Mouse (Mus musculus) limb, embryonic 14.5 days (tissue): ENCODE data around the gene Serpina3c. TPM values are rescaled to one million over a fixed set of nuclear protein-coding genes. Genes with fewer than 3 reads are reported as not detected.

Experiments
- ATAC-seq: fragments of 200-750 bp; cut with Nextera tagmentation; 2 replicates; pipeline ENCODE4 v1.8.0; 2017; ENCODE audit warnings: low read depth, moderate number of reproducible peaks, moderate TSS enrichment; ENCODE audit not compliant: low FRiP score
- DNase-seq: peaks from one replicate; pipeline ENCODE4 v3.0.0-alpha.2; 2015; ENCODE audit warnings: low spot score
- H3K27ac ChIP-seq: fragments of 300-500 bp; sonication (generic); replicated peaks from 2 replicates; pipeline ENCODE4 v1.5.1; 2014; ENCODE audit warnings: low read depth, mild to moderate bottlenecking, low read length, moderate library complexity, mixed read lengths
- H3K27me3 ChIP-seq: fragments of 300-500 bp; sonication (generic); 2 replicates; pipeline ENCODE4 v1.6.1; 2014; ENCODE audit warnings: low read length, mixed read lengths; ENCODE audit not compliant: control insufficient read depth, insufficient read depth
- H3K36me3 ChIP-seq: fragments of 300-500 bp; sonication (generic); 2 replicates; pipeline ENCODE4 v1.6.1; 2014; ENCODE audit warnings: mild to moderate bottlenecking, low read length, moderate library complexity, mixed read lengths; ENCODE audit not compliant: control insufficient read depth, insufficient read depth
- H3K4me1 ChIP-seq: fragments of 300-500 bp; sonication (generic); 2 replicates; pipeline ENCODE4 v1.6.1; 2014; ENCODE audit warnings: antibody characterized with exemption, low read length, mixed read lengths; ENCODE audit not compliant: control insufficient read depth, insufficient read depth
- H3K4me2 ChIP-seq: fragments of 300-500 bp; sonication (generic); replicated peaks from 2 replicates; pipeline ENCODE4 v1.6.1; 2014; ENCODE audit warnings: low read depth, mild to moderate bottlenecking, low read length, moderate library complexity; ENCODE audit not compliant: severe bottlenecking
- H3K4me3 ChIP-seq: fragments of 300-500 bp; sonication (generic); replicated peaks from 2 replicates; pipeline ENCODE4 v1.5.1; 2014; ENCODE audit warnings: low read length
- H3K9ac ChIP-seq: fragments of 300-500 bp; sonication (generic); 2 replicates; pipeline ENCODE4 v1.6.1; 2014; ENCODE audit warnings: mild to moderate bottlenecking, low read depth, low read length, moderate library complexity; ENCODE audit not compliant: severe bottlenecking
- H3K9me3 ChIP-seq: fragments of 300-500 bp; sonication (generic); 2 replicates; pipeline ENCODE4 v1.6.1; 2016; ENCODE audit warnings: low read length; ENCODE audit not compliant: control insufficient read depth
- POLR2A ChIP-seq: fragments of 200-500 bp; IDR thresholded peaks from 2 replicates; pipeline ENCODE4 v1.8.0; 2012; ENCODE audit warnings: inconsistent platforms, mild to moderate bottlenecking, moderate library complexity, borderline replicate concordance; ENCODE audit not compliant: insufficient read depth, insufficient read length; ENCODE audit errors: extremely low read depth
- WGBS: fragments of 180-500 bp; shearing (Covaris S2); extraction: QIAGEN DNeasy Blood & Tissue Kit; methylation state at CpG from one replicate; pipeline ENCODE4 v1.1.7; 2014; 5-methylcytosine and 5-hydroxymethylcytosine counted together
- polyA plus RNA-seq, 2 experiments: library from polyadenylated mRNA; depleted of rRNA in 1 of 2; stranded (reverse) in 1 of 2; unstranded in 1 of 2; fragments of >200 nt; fragmentation: Nextera tagmentation in 1 of 2; extraction: Ambion mirVana in 1 of 2; gene quantifications; 2 replicates each; pipeline versions ENCODE4 v1.2.1 to v1.2.3; 2012 to 2014

Serpina3c gene
- polyA plus RNA-seq, 2 experiments, result 0.09 TPM; not detected in 1

- ATAC-seq, result no peak
- 77% methylated on average over 2 of the region's 2 CpGs for WGBS
Observed at GRCm38 (mm10) chr12:104151989-104152388, 1.7 kb downstream of the Serpina3c start.

DNA sequence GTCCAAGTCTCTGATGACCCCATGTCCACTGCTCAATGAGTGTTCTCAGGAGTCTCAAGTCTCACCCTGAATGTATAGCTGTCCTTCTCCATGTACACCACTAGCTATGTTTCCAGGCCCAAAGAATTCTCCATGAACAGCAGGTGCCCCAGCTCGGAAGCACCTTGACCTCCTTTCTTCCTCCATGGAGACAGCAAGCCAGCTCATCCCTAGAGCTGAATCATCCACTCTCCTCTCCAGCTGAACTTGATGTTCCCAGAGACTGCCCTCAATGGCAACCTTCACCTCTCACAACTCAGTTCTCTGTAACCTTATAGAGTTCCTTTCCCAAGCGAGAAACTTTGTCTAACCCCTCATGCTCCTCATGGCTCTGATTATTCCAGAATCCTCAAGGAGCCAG, 8.1 kb downstream of the Serpina3c start:
- H3K9me3 ChIP-seq, result no peaks in the 10 kb centered on the region
- ATAC-seq, result no peak
- no peaks in the 10 kb centered on the region for H3K4me1 ChIP-seq
- WGBS, result 93% methylated on average over 2 of the region's 2 CpGs
- H3K4me2 ChIP-seq, result no peak overlapping the region
- H3K27me3 ChIP-seq, result no peaks in the 10 kb centered on the region
- no peak for TF ChIP-seq POLR2A
- no peak overlapping the region for H3K4me3 ChIP-seq
- no peak overlapping the region for H3K27ac ChIP-seq
- DNase-seq, result no peak
- H3K36me3 ChIP-seq, result no peaks in the 10 kb centered on the region
- no peak overlapping the region for H3K9ac ChIP-seq

More at GRCm38 (mm10) chr12:104151989-104152388, 1.7 kb downstream of the Serpina3c start:
- Histone ChIP-seq H3K4me1 (no peaks in the 10 kb centered on the region), H3K27ac (no peak overlapping the region), H3K4me2 (no peak overlapping the region), H3K9me3 (no peaks in the 10 kb centered on the region), H3K9ac (no peak overlapping the region), H3K27me3 (no peaks in the 10 kb centered on the region), H3K4me3 (no peak overlapping the region), H3K36me3 (no peaks in the 10 kb centered on the region)
- no peak for TF ChIP-seq POLR2A
- DNase-seq, result no peak

DNA sequence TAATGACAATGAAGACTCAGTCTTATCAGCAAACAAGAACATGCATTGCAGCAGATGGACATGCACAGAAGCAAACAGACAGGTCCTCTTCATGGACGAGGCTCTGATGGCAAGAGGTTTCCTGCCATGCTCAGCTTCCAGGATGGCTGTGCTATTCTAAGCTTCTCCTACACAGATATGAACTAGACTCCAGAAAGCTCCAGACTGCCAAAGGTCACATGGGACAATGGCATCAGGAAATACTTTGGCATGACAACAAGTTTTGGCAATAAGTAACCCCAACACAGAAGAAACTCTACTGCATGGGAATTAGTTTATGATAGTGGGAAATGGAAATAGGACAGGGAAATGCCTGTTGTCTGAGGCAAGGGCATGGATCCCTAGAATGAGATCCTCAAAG, 10.4 kb downstream of the Serpina3c start:
- Histone ChIP-seq H3K9me3 (no peaks in the 10 kb centered on the region), H3K9ac (no peak overlapping the region), H3K4me1 (no peaks in the 10 kb centered on the region), H3K4me2 (no peak overlapping the region), H3K27ac (no peak overlapping the region), H3K27me3 (no peaks in the 10 kb centered on the region), H3K4me3 (no peak overlapping the region), H3K36me3 (no peaks in the 10 kb centered on the region)
- no peak for ATAC-seq
- 63% methylated on average over 1 of the region's 1 CpGs for WGBS
- TF ChIP-seq POLR2A, result no peak
- DNase-seq, result no peak

DNA sequence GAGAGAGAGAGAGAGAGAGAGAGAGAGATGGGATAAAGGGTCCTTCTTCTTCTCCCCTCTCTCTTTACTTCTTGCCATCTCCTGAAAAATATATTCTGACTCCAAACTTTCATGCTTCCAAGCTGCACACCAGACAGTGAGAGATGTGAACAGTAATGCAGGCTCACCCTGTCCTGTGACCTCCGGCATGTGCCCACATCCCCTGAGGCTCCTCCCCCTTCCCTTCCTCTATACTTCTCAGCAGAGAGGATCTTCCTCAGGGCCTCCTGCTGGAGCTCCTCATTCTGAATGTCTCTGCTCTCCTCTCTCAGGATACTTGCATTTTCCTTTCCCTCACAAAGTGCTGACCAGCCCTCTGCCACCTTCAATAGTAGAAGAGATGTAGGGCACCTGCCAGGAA, 11.2 kb downstream of the Serpina3c start:
- Histone ChIP-seq H3K27ac (no peak overlapping the region), H3K27me3 (no peaks in the 10 kb centered on the region), H3K4me2 (no peak overlapping the region), H3K9ac (no peak overlapping the region), H3K9me3 (no peaks in the 10 kb centered on the region), H3K4me1 (no peaks in the 10 kb centered on the region), H3K4me3 (no peak overlapping the region), H3K36me3 (no peaks in the 10 kb centered on the region)
- ATAC-seq (no peak), DNase-seq (no peak)
- TF ChIP-seq POLR2A, result no peak
- 29% methylated on average over 1 of the region's 1 CpGs for WGBS

- no peak for TF ChIP-seq POLR2A
- DNase-seq (no peak), ATAC-seq (no peak)
- WGBS, result 72% methylated on average over 1 of the region's 1 CpGs
- Histone ChIP-seq H3K9ac (no peak overlapping the region), H3K4me2 (no peak overlapping the region), H3K27me3 (no peaks in the 10 kb centered on the region), H3K9me3 (no peaks in the 10 kb centered on the region), H3K4me1 (no peaks in the 10 kb centered on the region), H3K36me3 (no peaks in the 10 kb centered on the region), H3K4me3 (no peak overlapping the region), H3K27ac (no peak overlapping the region)
Observed at GRCm38 (mm10) chr12:104141506-104141905, 12.2 kb downstream of the Serpina3c start.

DNA sequence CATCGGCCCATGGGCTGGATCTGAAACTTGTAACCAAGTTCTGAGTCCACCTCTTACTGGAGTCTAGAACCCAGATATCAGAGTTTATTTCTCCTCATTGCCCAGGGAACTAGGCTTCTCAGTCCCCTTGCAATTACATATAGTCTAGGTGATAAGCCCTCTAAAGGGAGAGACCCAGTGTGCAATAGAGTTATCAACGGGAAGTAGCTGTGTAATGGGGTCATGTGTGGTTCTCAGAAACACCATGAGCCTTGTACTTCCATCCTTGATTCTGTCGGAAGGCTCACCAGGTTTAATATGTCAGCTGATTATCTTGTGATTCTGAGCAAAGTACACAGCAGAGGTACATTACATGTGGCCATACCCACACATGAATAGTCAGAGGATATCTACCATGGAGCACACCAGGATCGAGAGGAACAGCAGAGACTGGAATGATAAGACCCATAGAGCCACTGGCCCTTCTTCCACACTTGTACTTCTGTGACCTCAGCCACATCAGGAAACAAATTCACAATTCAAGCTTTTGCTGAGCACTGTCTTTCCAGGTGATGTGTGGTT, 13.0 kb downstream of the Serpina3c start:
- no peak overlapping the region for H3K4me3 ChIP-seq
- no peaks in the 10 kb centered on the region for H3K9me3 ChIP-seq
- no peak overlapping the region for H3K27ac ChIP-seq
- H3K4me2 ChIP-seq, result no peak overlapping the region
- H3K27me3 ChIP-seq, result no peaks in the 10 kb centered on the region
- H3K36me3 ChIP-seq, result no peaks in the 10 kb centered on the region
- DNase-seq (no peak), ATAC-seq (no peak)
- no peak overlapping the region for H3K9ac ChIP-seq
- TF ChIP-seq POLR2A, result no peak
- WGBS, result 94% methylated on average over 4 of the region's 4 CpGs
- H3K4me1 ChIP-seq, result no peaks in the 10 kb centered on the region
